Mouse (Mus musculus) testis, adult 2 months (tissue): ENCODE measurements at regions not wholly inside any gene's neighbourhood (a gene's known extent, or its start where the extent isn't known, plus 50 kb on each side); places are given as distances from the start of the nearest gene placed in this dataset.
A peak's percentile ranks its signal among the peaks of the same experiment; 100 is the strongest.

Experiments
- H3K27ac ChIP-seq: fragments of 200-500 bp; 2 replicates; pipeline ENCODE4 v1.5.1; 2012; ENCODE audit warnings: low read depth, low read length; ENCODE audit not compliant: control insufficient read depth, insufficient read depth
- H3K27me3 ChIP-seq: fragments of 200-500 bp; 2 replicates; pipeline ENCODE4 v1.6.1; 2012; ENCODE audit warnings: mild to moderate bottlenecking, low read length, moderate library complexity; ENCODE audit not compliant: control insufficient read depth, insufficient read depth
- H3K36me3 ChIP-seq: fragments of 200-500 bp; 2 replicates; pipeline ENCODE4 v1.6.1; 2012; ENCODE audit warnings: mild to moderate bottlenecking, low read length; ENCODE audit not compliant: control insufficient read depth, insufficient read depth
- H3K4me1 ChIP-seq: fragments of 200-500 bp; 2 replicates; pipeline ENCODE4 v1.6.1; 2012; ENCODE audit warnings: low read length; ENCODE audit not compliant: control insufficient read depth, insufficient read depth
- H3K4me3 ChIP-seq: fragments of 200-500 bp; 2 replicates; pipeline ENCODE4 v1.5.1; 2012; ENCODE audit warnings: low read depth, mild to moderate bottlenecking, low read length, moderate library complexity, mixed read lengths; ENCODE audit not compliant: control insufficient read depth
- CTCF ChIP-seq: fragments of 200-500 bp; IDR thresholded peaks from 2 replicates; pipeline ENCODE4 v1.5.1; 2012; ENCODE audit warnings: low read depth, mild to moderate bottlenecking, inconsistent platforms, low read length, moderate library complexity; ENCODE audit not compliant: control insufficient read depth, insufficient read depth, insufficient replicate concordance
- POLR2A ChIP-seq: fragments of 200-500 bp; IDR thresholded peaks from 2 replicates; pipeline ENCODE4 v1.6.1; 2012; ENCODE audit warnings: low read depth, mild to moderate bottlenecking, inconsistent platforms, low read length, moderate library complexity; ENCODE audit not compliant: control insufficient read depth

DNA sequence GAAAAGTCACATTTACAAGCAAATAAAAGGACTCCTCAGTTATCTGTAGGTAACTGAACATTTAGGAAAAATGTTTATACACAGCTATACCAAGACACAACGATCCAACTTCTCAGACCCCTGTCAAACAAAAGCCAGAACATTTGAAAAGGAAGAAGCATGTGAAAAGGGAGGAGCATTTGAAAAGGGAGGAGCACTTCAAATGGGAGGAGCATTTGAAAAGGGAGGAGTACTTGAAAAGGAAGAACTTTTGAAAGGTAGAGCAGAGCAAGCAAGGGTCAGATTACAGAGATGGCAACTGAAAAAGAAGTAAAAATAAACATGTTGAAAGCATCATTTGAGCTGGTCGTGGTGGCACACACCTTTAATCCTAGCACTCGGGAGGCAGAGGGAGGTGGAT lies 318.3 kb downstream of the Zfp706 start:
- TF ChIP-seq CTCF (no peak), POLR2A (no peak)
- H3K27me3 ChIP-seq, result no peaks in the 10 kb centered on the region
- no peak overlapping the region for H3K27ac ChIP-seq
- H3K4me3 ChIP-seq, result no peak overlapping the region
- H3K4me1 ChIP-seq, result peaks cover 8% of the 10 kb centered on the region
- H3K36me3 ChIP-seq, result no peaks in the 10 kb centered on the region

DNA sequence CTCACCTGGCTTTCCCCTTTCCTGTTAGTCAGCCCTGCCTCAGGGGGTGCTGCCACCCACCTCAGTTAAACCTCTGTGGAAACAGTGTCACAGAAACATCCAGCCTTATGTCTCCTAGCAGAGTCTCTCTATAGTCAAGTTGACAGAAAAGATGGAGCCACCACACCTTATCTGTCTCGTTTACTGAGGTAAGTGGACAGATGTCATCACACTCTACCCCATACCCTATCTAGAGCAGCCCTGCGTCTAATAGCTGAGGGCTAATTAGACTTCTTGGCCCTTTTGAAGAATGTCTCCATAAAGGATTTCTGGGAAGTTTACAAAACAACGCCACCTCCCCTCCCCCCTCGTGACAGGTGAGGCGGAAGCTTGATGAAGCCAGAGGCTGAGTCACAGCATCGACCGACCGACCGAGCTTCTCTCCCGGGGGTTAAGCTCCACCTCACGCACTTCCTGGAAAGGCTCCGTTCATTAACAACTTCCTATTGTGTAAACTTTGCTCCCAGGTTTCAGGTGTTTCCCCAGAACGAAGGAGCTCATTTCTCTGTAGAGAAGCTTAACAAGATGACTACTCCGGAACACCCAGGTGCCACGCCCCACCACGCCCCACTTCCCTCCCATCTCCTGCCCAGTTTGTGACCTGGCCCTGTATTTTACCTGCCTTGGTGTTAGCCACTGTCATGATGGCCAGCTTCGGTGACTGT lies 319.4 kb downstream of the Zfp706 start:
- peaks cover 8% of the 10 kb centered on the region for H3K4me1 ChIP-seq
- no peaks in the 10 kb centered on the region for H3K27me3 ChIP-seq
- peak overlapping the region; percentile 46 for H3K4me3 ChIP-seq
- TF ChIP-seq CTCF (no peak), POLR2A (no peak)
- H3K27ac ChIP-seq, result no peak overlapping the region
- H3K36me3 ChIP-seq, result no peaks in the 10 kb centered on the region

DNA sequence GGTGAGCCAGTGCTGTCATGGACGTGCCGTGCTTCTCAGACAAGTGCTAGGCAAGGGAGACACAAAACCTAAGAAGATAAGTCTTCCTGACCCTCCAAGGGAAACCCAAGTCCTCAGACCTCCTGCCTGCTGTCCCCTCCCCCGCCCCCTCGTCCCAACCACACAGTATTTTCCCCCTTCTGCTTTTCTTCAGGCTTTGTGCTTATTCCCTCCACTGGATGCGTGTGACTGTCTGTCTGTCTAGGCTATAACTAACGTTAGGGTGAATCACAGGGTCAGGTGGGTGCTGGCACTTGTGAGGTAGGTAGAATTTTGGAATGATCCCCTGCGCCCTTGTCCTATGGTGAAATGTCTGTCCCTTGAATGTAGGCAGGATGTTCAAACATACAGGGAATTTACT lies 322.9 kb downstream of the Zfp706 start:
- H3K27ac ChIP-seq, result no peak overlapping the region
- TF ChIP-seq POLR2A (no peak), CTCF (no peak)
- H3K36me3 ChIP-seq, result no peaks in the 10 kb centered on the region
- peaks cover 8% of the 10 kb centered on the region for H3K4me1 ChIP-seq
- no peak overlapping the region for H3K4me3 ChIP-seq
- no peaks in the 10 kb centered on the region for H3K27me3 ChIP-seq

DNA sequence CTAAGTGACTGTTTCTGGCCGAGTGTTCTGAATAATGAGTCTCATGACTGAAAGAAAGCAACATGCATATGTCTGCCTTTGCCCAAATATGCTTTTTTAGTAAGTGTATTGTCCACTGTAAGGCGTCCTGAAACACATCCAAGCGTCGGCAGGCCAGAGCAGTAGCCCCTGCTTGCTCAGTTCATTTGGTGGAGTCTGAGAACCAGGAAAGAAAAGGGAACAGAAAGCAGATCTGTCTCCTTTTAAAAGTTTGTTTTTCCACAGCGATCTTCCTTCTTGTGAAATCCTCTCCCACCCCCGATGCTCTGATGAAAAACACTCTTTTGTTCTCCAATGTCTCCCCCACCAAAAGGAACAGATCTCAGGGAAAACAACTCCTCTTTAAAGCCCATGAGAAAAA lies 324.7 kb downstream of the Zfp706 start:
- Histone ChIP-seq H3K4me1 (peaks cover under 1% of the 10 kb centered on the region; the same call in 1 of the 2 replicates), H3K36me3 (no peaks in the 10 kb centered on the region), H3K27me3 (no peaks in the 10 kb centered on the region), H3K27ac (no peak overlapping the region), H3K4me3 (no peak overlapping the region)
- TF ChIP-seq POLR2A (no peak), CTCF (no peak)

DNA sequence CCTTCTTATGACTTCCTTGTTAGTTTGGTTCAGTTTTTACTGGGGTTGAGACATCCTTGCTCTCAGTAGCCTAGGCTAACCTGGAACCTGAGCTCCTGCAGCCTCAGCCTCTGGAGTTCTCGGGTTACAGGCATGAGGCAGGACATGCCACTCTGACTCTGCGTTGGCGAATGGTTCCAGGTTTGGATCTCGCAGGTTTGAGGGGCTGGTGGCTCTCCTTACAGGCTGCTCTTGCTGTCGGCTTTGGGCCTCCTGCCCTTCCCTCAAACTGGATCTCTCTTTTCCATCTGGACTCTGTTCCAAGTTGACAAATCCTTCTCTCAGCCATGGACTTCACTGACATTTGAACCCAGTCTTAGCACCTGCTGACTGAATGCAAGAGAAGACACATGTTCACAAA lies 325.4 kb downstream of the Zfp706 start:
- Histone ChIP-seq H3K27ac (no peak overlapping the region), H3K4me3 (no peak overlapping the region), H3K27me3 (no peaks in the 10 kb centered on the region), H3K4me1 (no peaks in the 10 kb centered on the region), H3K36me3 (no peaks in the 10 kb centered on the region)
- TF ChIP-seq POLR2A, result no peak
- TF ChIP-seq CTCF, result no peak

DNA sequence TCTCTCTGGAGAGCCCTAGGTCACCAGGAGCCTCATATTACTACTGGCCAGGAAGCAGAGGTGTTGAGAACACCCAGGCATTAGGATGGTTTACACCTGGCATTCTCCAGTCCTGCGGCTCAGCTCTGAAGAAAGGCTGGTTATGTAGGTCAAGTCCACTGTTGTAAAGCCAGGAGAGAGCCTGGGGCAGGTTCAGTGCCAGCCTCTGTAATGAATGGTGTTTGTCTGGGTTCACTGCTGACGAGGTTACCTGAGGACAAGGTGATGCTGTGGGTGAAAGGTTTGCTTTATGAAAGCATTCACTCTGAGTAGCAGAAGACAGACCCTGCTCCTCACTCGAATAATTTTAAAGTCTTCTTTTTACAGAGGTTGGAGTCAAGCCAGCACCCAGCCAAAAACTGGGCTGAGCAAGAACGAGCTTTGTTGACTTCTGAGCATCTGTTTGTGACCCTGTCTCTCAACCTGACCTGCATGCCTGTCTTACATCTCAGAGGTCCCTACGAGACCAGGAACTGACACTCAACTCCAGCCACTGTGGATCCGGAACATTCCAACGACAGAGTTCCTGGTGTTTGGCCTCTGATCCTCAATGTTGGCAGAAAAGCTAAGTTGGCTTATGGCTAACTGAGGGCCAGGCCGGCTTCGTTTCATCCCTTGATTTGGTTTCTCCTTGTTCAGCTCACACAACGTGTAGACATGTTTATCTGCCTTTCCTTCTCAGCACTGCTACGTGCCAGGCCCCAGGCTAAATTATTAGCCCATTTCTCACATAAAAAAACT lies 327.0 kb downstream of the Zfp706 start:
- no peak overlapping the region for H3K27ac ChIP-seq
- H3K36me3 ChIP-seq, result no peaks in the 10 kb centered on the region
- no peak for TF ChIP-seq CTCF
- no peak for TF ChIP-seq POLR2A
- no peaks in the 10 kb centered on the region for H3K4me1 ChIP-seq
- H3K27me3 ChIP-seq, result no peaks in the 10 kb centered on the region
- no peak overlapping the region for H3K4me3 ChIP-seq

DNA sequence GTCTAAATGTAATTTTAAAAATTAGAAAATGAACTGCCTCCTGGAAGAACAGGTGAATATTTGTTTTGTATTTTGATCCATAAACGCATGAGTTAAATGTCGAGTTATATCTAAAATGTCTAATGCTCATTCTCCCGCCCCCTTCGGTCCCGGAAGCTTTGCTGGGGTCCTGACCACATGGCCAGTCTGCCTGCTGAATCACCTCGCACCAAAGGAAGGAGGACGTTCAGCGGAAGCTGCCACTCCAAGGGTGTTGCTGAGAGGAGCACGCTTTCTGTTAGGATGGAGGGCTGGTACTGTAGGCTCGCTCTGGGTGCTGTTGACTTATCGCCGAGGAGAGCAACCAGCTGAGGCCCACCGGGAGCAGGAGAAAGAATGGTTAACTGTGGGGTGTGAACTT lies 328.0 kb downstream of the Zfp706 start:
- no peak overlapping the region for H3K4me3 ChIP-seq
- no peak overlapping the region for H3K27ac ChIP-seq
- H3K36me3 ChIP-seq, result no peaks in the 10 kb centered on the region

More for the DNA sequence above, 328.0 kb downstream of the Zfp706 start:
- Histone ChIP-seq H3K27me3 (no peaks in the 10 kb centered on the region), H3K4me1 (no peaks in the 10 kb centered on the region)
- TF ChIP-seq CTCF (no peak), POLR2A (no peak)
